Mouse (Mus musculus) liver, embryonic 11.5 days (tissue): ENCODE results near the gene Fxyd3. TPM values are rescaled to one million over a fixed set of nuclear protein-coding genes. Genes with fewer than 3 reads are reported as not detected.

Experiments
- ATAC-seq: fragments of 200-750 bp; cut with Nextera tagmentation; replicated peaks from 2 replicates; pipeline ENCODE4 v1.8.0; 2017; ENCODE audit warnings: moderate number of reproducible peaks, mild to moderate bottlenecking, moderate TSS enrichment, moderate library complexity; ENCODE audit not compliant: low FRiP score
- DNase-seq: peaks from one replicate; pipeline ENCODE4 v3.0.0-alpha.2; 2017; ENCODE audit warnings: low spot score
- H3K27ac ChIP-seq: fragments of 300-500 bp; sonication (generic); 2 replicates; pipeline ENCODE4 v1.5.1; 2014; ENCODE audit warnings: mild to moderate bottlenecking, low read depth, low read length, control low read depth
- H3K27me3 ChIP-seq: fragments of 300-500 bp; sonication (generic); replicated peaks from 2 replicates; pipeline ENCODE4 v1.6.1; 2014; ENCODE audit warnings: low read length, mixed read lengths; ENCODE audit not compliant: control insufficient read depth, insufficient read depth
- H3K36me3 ChIP-seq: fragments of 300-500 bp; sonication (generic); 2 replicates; pipeline ENCODE4 v1.6.1; 2014; ENCODE audit warnings: mild to moderate bottlenecking, low read length, moderate library complexity, mixed read lengths; ENCODE audit not compliant: control insufficient read depth, insufficient read depth
- H3K4me1 ChIP-seq: fragments of 300-500 bp; sonication (generic); replicated peaks from 2 replicates; pipeline ENCODE4 v1.6.1; 2014; ENCODE audit warnings: low read length, mixed read lengths; ENCODE audit not compliant: control insufficient read depth, insufficient read depth
- H3K4me2 ChIP-seq: fragments of 300-500 bp; sonication (generic); 2 replicates; pipeline ENCODE4 v1.6.1; 2014; ENCODE audit warnings: mild to moderate bottlenecking, control low read depth, moderate library complexity
- H3K4me3 ChIP-seq: fragments of 300-500 bp; sonication (generic); 2 replicates; pipeline ENCODE4 v1.5.1; 2014; ENCODE audit warnings: low read depth, low read length, control low read depth
- H3K9ac ChIP-seq: fragments of 300-500 bp; sonication (generic); 2 replicates; pipeline ENCODE4 v1.6.1; 2014; ENCODE audit warnings: low read depth, low read length, control low read depth
- H3K9me3 ChIP-seq: fragments of 300-500 bp; sonication (generic); 2 replicates; pipeline ENCODE4 v1.6.1; 2016; ENCODE audit warnings: low read length, inconsistent platforms, mixed read lengths; ENCODE audit not compliant: control insufficient read depth
- WGBS: fragments of 180-500 bp; shearing (Covaris S2); extraction: QIAGEN DNeasy Blood & Tissue Kit; methylation state at CpG from one replicate; pipeline ENCODE4 v1.1.7; 2014; 5-methylcytosine and 5-hydroxymethylcytosine counted together
- microRNA-seq: library from miRNA; unstranded; fragments of <30 nt; microRNA quantifications from one replicate; pipeline ENCODE4, GENCODE M21; 2017; ENCODE audit warnings: borderline number of aligned reads
- polyA plus RNA-seq: library from polyadenylated mRNA; unstranded; fragments of >200 nt; fragmentation: Nextera tagmentation; extraction: Ambion mirVana; gene quantifications from 2 replicates; pipeline ENCODE4 v1.2.1, GENCODE M21; 2014

Gene Fxyd3
- polyA plus RNA-seq, 1 experiment from 2014 or later, result 1.2 TPM

GRCm38 (mm10) chr7:31031731-31032130 is 44.8 kb downstream of the Fxyd3 start:
- 69% methylated on average over 7 of the region's 7 CpGs for WGBS
- Histone ChIP-seq H3K9me3 (no peaks in the 10 kb centered on the region), H3K36me3 (no peaks in the 10 kb centered on the region), H3K27me3 (no peaks in the 10 kb centered on the region), H3K4me3 (no peak overlapping the region), H3K4me1 (no peaks in the 10 kb centered on the region; the same call in 1 of the 2 replicates), H3K27ac (no peak overlapping the region), H3K9ac (no peak overlapping the region), H3K4me2 (no peak overlapping the region)
- ATAC-seq (no peak), DNase-seq (no peak)

GRCm38 (mm10) chr7:31030717-31031116 is 45.8 kb downstream of the Fxyd3 start:
- Histone ChIP-seq H3K9ac (no peak overlapping the region), H3K4me3 (no peak overlapping the region), H3K4me1 (no peaks in the 10 kb centered on the region; the same call in 1 of the 2 replicates), H3K4me2 (no peak overlapping the region), H3K27me3 (no peaks in the 10 kb centered on the region), H3K27ac (no peak overlapping the region), H3K9me3 (no peaks in the 10 kb centered on the region), H3K36me3 (no peaks in the 10 kb centered on the region)
- WGBS, result 69% methylated on average over 2 of the region's 2 CpGs
- no peak for ATAC-seq
- DNase-seq, result no peak

- Histone ChIP-seq H3K27ac (no peak overlapping the region), H3K27me3 (no peaks in the 10 kb centered on the region), H3K4me1 (no peaks in the 10 kb centered on the region; the same call in 1 of the 2 replicates), H3K9ac (no peak overlapping the region), H3K9me3 (no peaks in the 10 kb centered on the region), H3K4me3 (no peak overlapping the region), H3K36me3 (no peaks in the 10 kb centered on the region), H3K4me2 (no peak overlapping the region)
- 62% methylated on average over 8 of the region's 8 CpGs for WGBS
- DNase-seq (no peak), ATAC-seq (no peak)
Observed at GRCm38 (mm10) chr7:31028609-31029008, 47.9 kb downstream of the Fxyd3 start.

Small RNAs within 50 kb of the gene (microRNA-seq; reads per million reads assigned to microRNA genes)
- gene Mir7050, result not detected

Other genes with a start within 250 kb of the Fxyd3 start
- not detected in 2 replicates for gene Ffar3, start 220.5 kb downstream of the Fxyd3 start, polyA plus RNA-seq
- gene Ffar1, start 215.1 kb downstream of the Fxyd3 start, polyA plus RNA-seq, result not detected in 2 replicates
- gene Cd22, start 196.4 kb downstream of the Fxyd3 start, polyA plus RNA-seq, result 0.07 TPM in 1 of 2 replicates, not detected in the other
- 0.08 and 0.23 TPM in 2 replicates for gene Mag, start 161.8 kb downstream of the Fxyd3 start, polyA plus RNA-seq
- gene Hamp2, start 152.0 kb downstream of the Fxyd3 start, polyA plus RNA-seq, result not detected in 2 replicates
- gene Hamp, start 132.7 kb downstream of the Fxyd3 start, polyA plus RNA-seq, result not detected in 2 replicates
- 17.8 and 19.9 TPM in 2 replicates for gene Usf2, start 119.9 kb downstream of the Fxyd3 start, polyA plus RNA-seq
- 39.7 and 43.0 TPM in 2 replicates for gene Lsr, start 103.2 kb downstream of the Fxyd3 start, polyA plus RNA-seq
- gene Fam187b, start 102.9 kb downstream of the Fxyd3 start, polyA plus RNA-seq, result 3.2 and 4.1 TPM in 2 replicates
- 28.1 and 31.1 TPM in 2 replicates for gene Fxyd5, start 34.2 kb downstream of the Fxyd3 start, polyA plus RNA-seq
- gene Fxyd7, start 25.2 kb downstream of the Fxyd3 start, polyA plus RNA-seq, result 1.9 and 2.6 TPM in 2 replicates
- 23.5 and 35.8 TPM in 2 replicates for gene Fxyd1, start 19.5 kb downstream of the Fxyd3 start, polyA plus RNA-seq
- 0.30 and 0.45 TPM in 2 replicates for gene Lgi4, start 17.4 kb downstream of the Fxyd3 start, polyA plus RNA-seq
- 36.6 and 38.3 TPM in 2 replicates for gene Hpn, start 38.6 kb upstream of the Fxyd3 start, polyA plus RNA-seq
- 0.57 and 1.0 TPM in 2 replicates for gene Scn1b, start 50.3 kb upstream of the Fxyd3 start, polyA plus RNA-seq
- gene Gramd1a, start 79.2 kb upstream of the Fxyd3 start, polyA plus RNA-seq, result 40.9 and 47.6 TPM in 2 replicates
- gene Scgb2b2, start 213.8 kb upstream of the Fxyd3 start, polyA plus RNA-seq, result not detected in 2 replicates
- gene Scgb1b2, start 215.1 kb upstream of the Fxyd3 start, polyA plus RNA-seq, result not detected in 2 replicates